Mouse (Mus musculus): ENCODE measurements at regions not wholly inside any gene's neighbourhood (a gene's known extent, or its start where the extent isn't known, plus 50 kb on each side); places are given as distances from the start of the nearest gene placed in this dataset.

DNA sequence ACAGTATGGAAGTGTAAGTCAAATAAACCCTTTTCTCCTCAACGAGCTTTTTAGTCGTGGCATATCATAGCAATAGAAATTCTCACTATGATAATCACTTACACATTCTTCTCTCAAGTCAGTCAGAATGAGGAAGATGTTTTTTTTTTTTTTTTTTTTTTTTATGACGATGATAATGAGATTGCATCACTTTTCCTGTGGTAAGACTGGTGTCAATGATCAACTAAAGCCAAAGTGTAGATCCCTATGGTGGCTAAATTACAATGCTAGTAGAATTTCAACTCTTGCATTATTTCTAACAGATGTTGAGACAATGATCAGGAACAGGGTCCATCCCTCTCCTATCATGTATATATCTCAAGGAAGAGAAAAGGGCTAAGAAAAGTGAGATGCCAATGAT lies 2976.3 kb upstream of the Lrrc6 start:
- TF ChIP-seq CTCF (IDR thresholded peaks at IDR 0.05; ENCODE audit: low read depth) (no peak), EP300 (optimal IDR thresholded peaks at IDR 0.05) (no peak)

Measured in stomach, postnatal 0 days (tissue).